Mouse (Mus musculus) embryonic facial prominence, embryonic 13.5 days (tissue): ENCODE measurements around the gene Evi5. TPM values are rescaled to one million over a fixed set of nuclear protein-coding genes. Genes with fewer than 3 reads are reported as not detected.

Experiments
- ATAC-seq: fragments of 200-750 bp; cut with Nextera tagmentation; 2 replicates; pipeline ENCODE4 v1.8.0; 2017; ENCODE audit warnings: low read depth; ENCODE audit not compliant: insufficient number of reproducible peaks, insufficient read depth, low FRiP score, low TSS enrichment
- H3K27ac ChIP-seq: fragments of 300-500 bp; sonication (generic); 2 replicates; pipeline ENCODE4 v1.5.1; 2015; ENCODE audit warnings: moderate library complexity, mild to moderate bottlenecking, inconsistent platforms
- H3K27me3 ChIP-seq: fragments of 300-500 bp; sonication (generic); 2 replicates; pipeline ENCODE4 v1.6.1; 2015; ENCODE audit warnings: mild to moderate bottlenecking, inconsistent platforms
- H3K36me3 ChIP-seq: fragments of 300-500 bp; sonication (generic); 2 replicates; pipeline ENCODE4 v1.6.1; 2015; ENCODE audit warnings: mild to moderate bottlenecking, inconsistent platforms
- H3K4me1 ChIP-seq: fragments of 300-500 bp; sonication (generic); 2 replicates; pipeline ENCODE4 v1.6.1; 2015; ENCODE audit warnings: inconsistent platforms
- H3K4me2 ChIP-seq: fragments of 300-500 bp; sonication (generic); 2 replicates; pipeline ENCODE4 v1.6.1; 2015; ENCODE audit warnings: moderate library complexity, mild to moderate bottlenecking, inconsistent platforms
- H3K4me3 ChIP-seq: fragments of 300-500 bp; sonication (generic); 2 replicates; pipeline ENCODE4 v1.5.1; 2015; ENCODE audit warnings: mild to moderate bottlenecking, inconsistent platforms
- H3K9ac ChIP-seq: fragments of 300-500 bp; sonication (generic); 2 replicates; pipeline ENCODE4 v1.6.1; 2015; ENCODE audit warnings: mild to moderate bottlenecking, inconsistent platforms
- H3K9me3 ChIP-seq: fragments of 300-500 bp; sonication (generic); 2 replicates; pipeline ENCODE4 v1.6.1; 2016; ENCODE audit warnings: inconsistent platforms
- whole genome bisulfite sequencing: fragments of 180-500 bp; shearing (Covaris S2); methylation state at CpG from one replicate; pipeline ENCODE4 v1.1.7; 2015; ENCODE audit warnings: mixed read lengths; 5-methylcytosine and 5-hydroxymethylcytosine counted together
- polyA plus RNA-seq: library from polyadenylated mRNA; unstranded; fragments of >200 nt; fragmentation: Nextera tagmentation; extraction: Ambion mirVana; gene quantifications from 2 replicates; pipeline ENCODE4 v1.2.1, GENCODE M21; 2015

Gene Evi5
- polyA plus RNA-seq, 1 experiment from 2014 or later: 80.9 TPM

- Histone ChIP-seq H3K9me3 (no peaks in the 10 kb centered on the region), H3K4me3 (no peak overlapping the region), H3K27ac (no peak overlapping the region), H3K4me2 (no peak overlapping the region), H3K4me1 (no peaks in the 10 kb centered on the region), H3K36me3 (peaks cover 10% of the 10 kb centered on the region), H3K9ac (no peak overlapping the region), H3K27me3 (no peaks in the 10 kb centered on the region)
- WGBS: 94% methylated on average over 5 of the region's 5 CpGs
- no peak for ATAC-seq
Measured at GRCm38 (mm10) chr5:107840549-107841238, 34.2 kb downstream of the Evi5 start.

- H3K4me1 ChIP-seq: no peaks in the 10 kb centered on the region
- 68% methylated on average over 3 of the region's 3 CpGs for WGBS
- H3K4me3 ChIP-seq: no peak overlapping the region
- ATAC-seq: no peak
- no peaks in the 10 kb centered on the region for H3K9me3 ChIP-seq
- no peak overlapping the region for H3K4me2 ChIP-seq
- H3K36me3 ChIP-seq: peaks cover 10% of the 10 kb centered on the region
- H3K27me3 ChIP-seq: no peaks in the 10 kb centered on the region
- H3K9ac ChIP-seq: no peak overlapping the region
- no peak overlapping the region for H3K27ac ChIP-seq
Measured at GRCm38 (mm10) chr5:107838891-107839644, 35.8 kb downstream of the Evi5 start.

- Histone ChIP-seq H3K4me2 (no peak overlapping the region), H3K9ac (no peak overlapping the region), H3K9me3 (peaks cover 6% of the 10 kb centered on the region; the same call in 1 of the 2 replicates), H3K27me3 (no peaks in the 10 kb centered on the region), H3K4me1 (no peaks in the 10 kb centered on the region), H3K4me3 (no peak overlapping the region), H3K27ac (no peak overlapping the region), H3K36me3 (peaks cover 13% of the 10 kb centered on the region)
- no peak for ATAC-seq
- WGBS: 73% methylated on average over 1 of the region's 1 CpGs
Measured at GRCm38 (mm10) chr5:107834287-107834686, 40.6 kb downstream of the Evi5 start.

GRCm38 (mm10) chr5:107831351-107831750, 43.6 kb downstream of the Evi5 start:
- 97% methylated on average over 3 of the region's 3 CpGs for WGBS
- Histone ChIP-seq H3K4me2 (no peak overlapping the region), H3K9ac (no peak overlapping the region), H3K27me3 (no peaks in the 10 kb centered on the region), H3K4me1 (no peaks in the 10 kb centered on the region), H3K36me3 (peaks cover 13% of the 10 kb centered on the region), H3K4me3 (no peak overlapping the region), H3K9me3 (peaks cover 6% of the 10 kb centered on the region; the same call in 1 of the 2 replicates), H3K27ac (no peak overlapping the region)
- ATAC-seq: no peak

- ATAC-seq: no peak
- no peak within 1 kb of the TSS for H3K4me2 ChIP-seq
- H3K9me3 ChIP-seq: peaks cover 6% of the 10 kb centered on the region; the same call in 1 of the 2 replicates
- no peak within 1 kb of the TSS for H3K4me3 ChIP-seq
- no peaks in the 10 kb centered on the region for H3K4me1 ChIP-seq
- H3K36me3 ChIP-seq: peaks cover 13% of the 10 kb centered on the region
- WGBS: 96% methylated on average over 22 of the region's 22 CpGs
- H3K9ac ChIP-seq: no peak within 1 kb of the TSS
- no peaks in the 10 kb centered on the region for H3K27me3 ChIP-seq
- no peak within 1 kb of the TSS for H3K27ac ChIP-seq
Measured at GRCm38 (mm10) chr5:107829998-107830560, 44.8 kb downstream of the Evi5 start, which contains the start of gene Ube2d2b. Gene Ube2d2b, plus strand, starts transcription at chr5:107830099.

- H3K27me3 ChIP-seq: no peaks in the 10 kb centered on the region
- no peak overlapping the region for H3K27ac ChIP-seq
- H3K4me1 ChIP-seq: no peaks in the 10 kb centered on the region
- 93% methylated on average over 1 of the region's 1 CpGs for WGBS
- H3K9me3 ChIP-seq: no peaks in the 10 kb centered on the region
- peaks cover 6% of the 10 kb centered on the region; the same call in 1 of the 2 replicates for H3K36me3 ChIP-seq
- no peak overlapping the region for H3K4me3 ChIP-seq
- H3K4me2 ChIP-seq: no peak overlapping the region
- no peak overlapping the region for H3K9ac ChIP-seq
- no peak for ATAC-seq
Measured at GRCm38 (mm10) chr5:107822521-107822920, 52.4 kb downstream of the Evi5 start.

GRCm38 (mm10) chr5:107814651-107815050, 60.3 kb downstream of the Evi5 start:
- Histone ChIP-seq H3K4me1 (no peaks in the 10 kb centered on the region), H3K4me2 (no peak overlapping the region), H3K9me3 (no peaks in the 10 kb centered on the region), H3K9ac (no peak overlapping the region), H3K36me3 (peaks cover 41% of the 10 kb centered on the region), H3K27ac (no peak overlapping the region), H3K4me3 (no peak overlapping the region), H3K27me3 (no peaks in the 10 kb centered on the region)
- no peak for ATAC-seq
- WGBS: 90% methylated on average over 2 of the region's 2 CpGs

- no peaks in the 10 kb centered on the region for H3K27me3 ChIP-seq
- WGBS: 83% methylated on average over 4 of the region's 4 CpGs
- ATAC-seq: no peak
Measured at GRCm38 (mm10) chr5:107807496-107807895, 67.4 kb downstream of the Evi5 start.

GRCm38 (mm10) chr5:107802621-107803020, 72.3 kb downstream of the Evi5 start:
- H3K9me3 ChIP-seq: no peaks in the 10 kb centered on the region
- H3K4me1 ChIP-seq: no peaks in the 10 kb centered on the region
- no peak for ATAC-seq
- H3K27ac ChIP-seq: no peak overlapping the region
- no peak overlapping the region for H3K9ac ChIP-seq
- no peaks in the 10 kb centered on the region for H3K27me3 ChIP-seq
- no peak overlapping the region for H3K4me2 ChIP-seq
- H3K4me3 ChIP-seq: no peak overlapping the region
- peaks cover 11% of the 10 kb centered on the region for H3K36me3 ChIP-seq

More at GRCm38 (mm10) chr5:107807496-107807895, 67.4 kb downstream of the Evi5 start:
- Histone ChIP-seq H3K4me3 (no peak overlapping the region), H3K9ac (no peak overlapping the region), H3K27ac (no peak overlapping the region), H3K4me1 (no peaks in the 10 kb centered on the region), H3K9me3 (no peaks in the 10 kb centered on the region), H3K4me2 (no peak overlapping the region), H3K36me3 (peaks cover 11% of the 10 kb centered on the region; the same call in 1 of the 2 replicates)

- no peak for ATAC-seq
Measured at GRCm38 (mm10) chr5:107801234-107801633, 73.7 kb downstream of the Evi5 start.

GRCm38 (mm10) chr5:107798290-107798689, 76.6 kb downstream of the Evi5 start:
- no peaks in the 10 kb centered on the region for H3K27me3 ChIP-seq
- H3K36me3 ChIP-seq: peaks cover 30% of the 10 kb centered on the region
- H3K4me1 ChIP-seq: 0 out of 2 replicates have a peak, but pooled peaks cover 2% of the 10 kb centered on the region
- H3K9ac ChIP-seq: no peak overlapping the region
- H3K4me2 ChIP-seq: no peak overlapping the region
- WGBS: 93% methylated on average over 6 of the region's 6 CpGs
- no peak for ATAC-seq
- no peak overlapping the region for H3K27ac ChIP-seq
- no peaks in the 10 kb centered on the region for H3K9me3 ChIP-seq
- no peak overlapping the region for H3K4me3 ChIP-seq

More at GRCm38 (mm10) chr5:107801234-107801633, 73.7 kb downstream of the Evi5 start:
- Histone ChIP-seq H3K4me1 (no peaks in the 10 kb centered on the region), H3K4me3 (no peak overlapping the region), H3K9ac (no peak overlapping the region), H3K27me3 (no peaks in the 10 kb centered on the region), H3K27ac (no peak overlapping the region), H3K9me3 (no peaks in the 10 kb centered on the region), H3K4me2 (no peak overlapping the region), H3K36me3 (peaks cover 18% of the 10 kb centered on the region)
- 84% methylated on average over 2 of the region's 2 CpGs for WGBS
